Mouse (Mus musculus) lung, postnatal 0 days (tissue): ENCODE measurements around the gene Rai14.

Experiments
- CTCF ChIP-seq: IDR thresholded peaks from 2 replicates; pipeline ENCODE4 v1.5.1; 2016; ENCODE audit warnings: antibody characterized with exemption, mild to moderate bottlenecking
- EP300 ChIP-seq: IDR thresholded peaks from 2 replicates; pipeline ENCODE4 v1.6.1; 2016; ENCODE audit warnings: antibody characterized with exemption, mild to moderate bottlenecking, control low read depth

- TF ChIP-seq EP300 (no peak), CTCF (no peak)
These were observed 45.0 kb upstream of the Rai14 start for GRCm38 (mm10) chr15:10759440-10759839.
